Mouse (Mus musculus) urinary bladder, adult 18-20 months (tissue): ENCODE measurements around the gene Ric1.

Experiments
- DNase-seq, 2 experiments: peaks; one replicate each; pipeline ENCODE4 v3.0.0; 2022; ENCODE audit warnings: low spot score in 2 of 2, mixed read lengths in 2 of 2

The Ric1 gene

GRCm38 (mm10) chr19:29610907-29611306 is 88.8 kb downstream of the Ric1 start:
- no peak for DNase-seq

GRCm38 (mm10) chr19:29612102-29612501 is 90.0 kb downstream of the Ric1 start:
- DNase-seq: no peak

GRCm38 (mm10) chr19:29641055-29641454 is 119.0 kb downstream of the Ric1 start:
- DNase-seq: peak in 1 of 2 experiments; percentile 34

GRCm38 (mm10) chr19:29641510-29641909 is 119.4 kb downstream of the Ric1 start:
- DNase-seq: no peak

GRCm38 (mm10) chr19:29642211-29642610 is 120.1 kb downstream of the Ric1 start:
- DNase-seq: no peak

- no peak for DNase-seq
These were observed 121.3 kb downstream of the Ric1 start for GRCm38 (mm10) chr19:29643194-29643922.

- DNase-seq: no peak
These were observed 122.7 kb downstream of the Ric1 start for GRCm38 (mm10) chr19:29644747-29645146.

GRCm38 (mm10) chr19:29647651-29648549 is 125.8 kb downstream of the Ric1 start, which contains the start of gene Ermp1:
Ermp1 (minus strand) TSS chr19:29648415.
- DNase-seq: peak; percentile 91 to 98

- DNase-seq: no peak
These were observed 126.5 kb downstream of the Ric1 start for GRCm38 (mm10) chr19:29648550-29648914.

GRCm38 (mm10) chr19:29649683-29650082 is 127.6 kb downstream of the Ric1 start:
- DNase-seq: no peak

GRCm38 (mm10) chr19:29653768-29654265 is 131.7 kb downstream of the Ric1 start:
- no peak for DNase-seq

- DNase-seq: no peak
These were observed 133.1 kb downstream of the Ric1 start for GRCm38 (mm10) chr19:29655148-29655547.

GRCm38 (mm10) chr19:29656029-29656428 is 133.9 kb downstream of the Ric1 start:
- DNase-seq: no peak
